Mouse (Mus musculus): Measurements from ENCODE around the gene Zfp629. TPM values are rescaled to one million over a fixed set of nuclear protein-coding genes. Genes with fewer than 3 reads are reported as not detected.

Gene Zfp629
- total and polyA plus RNA-seq, 3 experiments = 10.8 to 12.6 TPM; not detected in 1

DNA sequence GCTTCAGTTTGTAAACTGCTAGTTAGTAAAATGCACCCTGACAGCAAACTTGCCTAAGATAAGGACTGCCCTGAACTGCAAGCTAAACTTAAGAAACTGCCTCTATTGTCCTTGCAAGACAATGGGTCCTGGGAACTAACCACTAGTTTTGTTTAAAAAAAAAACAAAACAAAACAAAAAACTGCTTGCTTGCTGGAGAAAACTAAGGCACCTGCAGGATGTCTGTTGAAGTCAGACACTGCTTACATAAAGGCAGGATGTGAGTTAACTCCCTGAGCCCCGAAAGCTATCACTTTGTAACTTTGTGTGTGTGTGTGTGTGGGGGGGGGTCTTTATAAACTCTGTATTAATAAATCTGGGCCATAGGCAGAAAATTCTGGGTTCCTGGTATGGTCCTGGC lies 1.3 kb upstream of the Zfp629 start:
- Histone ChIP-seq H3K4me3 (ENCODE audit: control insufficient read depth in 1 of 2, insufficient read depth in 1 of 2, low read depth in 2 of 2, low read length in 2 of 2) (no peak overlapping the region), H3K79me2 (ENCODE audit: control insufficient read depth, insufficient read depth, low read length, poor library complexity) (peaks cover 23% of the 10 kb centered on the region), H3K9ac (ENCODE audit: control insufficient read depth, low read depth, low read length, poor library complexity, severe bottlenecking) (no peak overlapping the region), H3K36me3 (ENCODE audit: control insufficient read depth in 1 of 2, insufficient read depth in 2 of 2, low read length in 2 of 2) (peaks cover 0 to 8% of the 10 kb centered on the region in 2 experiments; a peak in 2 of 4 replicates), H3K9me3 (replicated peaks; ENCODE audit: insufficient read depth, low read length) (no peaks in the 10 kb centered on the region), H3K4me1 (ENCODE audit: control insufficient read depth in 1 of 2, insufficient read depth in 2 of 2, low read length in 2 of 2) (peaks cover 0 to 16% of the 10 kb centered on the region in 2 experiments; a peak in 3 of 4 replicates), H3K27ac (ENCODE audit: control insufficient read depth, low read depth, low read length) (no peak overlapping the region), H3K27me3 (ENCODE audit: control insufficient read depth in 1 of 2, insufficient read depth in 2 of 2, low read length in 2 of 2) (no peaks in the 10 kb centered on the region)
- no peak for TF ChIP-seq POLR2AphosphoS5 (IDR thresholded peaks at IDR 0.05; ENCODE audit: borderline replicate concordance, low read depth, low read length)
- TF ChIP-seq MYB (IDR thresholded peaks at IDR 0.05; ENCODE audit: low read depth, low read length) = no peak
- no peak for TF ChIP-seq ELF1 (IDR thresholded peaks at IDR 0.05; ENCODE audit: low read depth, low read length)
- TF ChIP-seq ZNF384 (IDR thresholded peaks at IDR 0.05; ENCODE audit: low read depth, low read length) = no peak
- no peak for TF ChIP-seq MAZ (IDR thresholded peaks at IDR 0.05; ENCODE audit: low read depth, low read length)
- TF ChIP-seq MXI1 (IDR thresholded peaks at IDR 0.05; ENCODE audit: low read depth, low read length) = no peak
- TF ChIP-seq BHLHE40 (IDR thresholded peaks at IDR 0.05; ENCODE audit: borderline replicate concordance, low read depth, low read length) = no peak
- TF ChIP-seq RCOR1 (IDR thresholded peaks at IDR 0.05; ENCODE audit: low read depth, low read length) = no peak
- no peak for TF ChIP-seq MAX (IDR thresholded peaks at IDR 0.05; ENCODE audit: low read length)
- TF ChIP-seq HCFC1 (IDR thresholded peaks at IDR 0.05; ENCODE audit: low read depth, low read length) = no peak
- no peak for TF ChIP-seq MAFK (IDR thresholded peaks at IDR 0.05; ENCODE audit: borderline replicate concordance, low read depth, low read length)
- TF ChIP-seq ZC3H11A (IDR thresholded peaks at IDR 0.05; ENCODE audit: low read depth, low read length) = no peak
- no peak for TF ChIP-seq SMC3 (IDR thresholded peaks at IDR 0.05; ENCODE audit: low read depth, low read length)
- TF ChIP-seq MEF2A (IDR thresholded peaks at IDR 0.05; ENCODE audit: extremely low read depth, insufficient replicate concordance, low read depth, low read length, poor library complexity, severe bottlenecking) = no peak
- DNase-seq (ENCODE audit: low read depth, low spot score) = no peak

- DNase-seq (ENCODE audit: low read depth, low spot score) = no peak
These were observed 739 bp upstream of the Zfp629 start for GRCm38 (mm10) chr7:127616336-127616735.

More at GRCm38 (mm10) chr7:127616336-127616735, 739 bp upstream of the Zfp629 start:
- H3K9ac ChIP-seq (ENCODE audit: control insufficient read depth, low read depth, low read length, poor library complexity, severe bottlenecking) = no peak overlapping the region
- H3K36me3 ChIP-seq (ENCODE audit: control insufficient read depth in 1 of 2, insufficient read depth in 2 of 2, low read length in 2 of 2) = peaks cover 0 to 8% of the 10 kb centered on the region in 2 experiments; a peak in 2 of 4 replicates
- TF ChIP-seq ZNF384 (IDR thresholded peaks at IDR 0.05; ENCODE audit: low read depth, low read length) (no peak), SMC3 (IDR thresholded peaks at IDR 0.05; ENCODE audit: low read depth, low read length) (no peak), MAFK (IDR thresholded peaks at IDR 0.05; ENCODE audit: borderline replicate concordance, low read depth, low read length) (no peak), ELF1 (IDR thresholded peaks at IDR 0.05; ENCODE audit: low read depth, low read length) (no peak), BHLHE40 (IDR thresholded peaks at IDR 0.05; ENCODE audit: borderline replicate concordance, low read depth, low read length) (no peak), CHD1 (IDR thresholded peaks at IDR 0.05; ENCODE audit: low read depth, low read length) (no peak), GATA1 (IDR thresholded peaks at IDR 0.05; ENCODE audit: low read depth, low read length) (no peak), NELFE (IDR thresholded peaks at IDR 0.05; ENCODE audit: low read depth, low read length) (no peak), ZMIZ1 (IDR thresholded peaks at IDR 0.05; ENCODE audit: low read depth, low read length) (no peak), HCFC1 (IDR thresholded peaks at IDR 0.05; ENCODE audit: low read depth, low read length) (no peak), USF2 (IDR thresholded peaks at IDR 0.05; ENCODE audit: borderline replicate concordance in 1 of 2, insufficient read depth in 1 of 2, low read depth in 1 of 2, low read length in 2 of 2) (no peak), RCOR1 (IDR thresholded peaks at IDR 0.05; ENCODE audit: low read depth, low read length) (no peak), MYB (IDR thresholded peaks at IDR 0.05; ENCODE audit: low read depth, low read length) (no peak), MXI1 (IDR thresholded peaks at IDR 0.05; ENCODE audit: low read depth, low read length) (no peak), MEF2A (IDR thresholded peaks at IDR 0.05; ENCODE audit: extremely low read depth, insufficient replicate concordance, low read depth, low read length, poor library complexity, severe bottlenecking) (no peak), POLR2AphosphoS5 (IDR thresholded peaks at IDR 0.05; ENCODE audit: borderline replicate concordance, low read depth, low read length) (no peak), ETS1 (IDR thresholded peaks at IDR 0.05; ENCODE audit: low read depth, low read length) (no peak)
- H3K79me2 ChIP-seq (ENCODE audit: control insufficient read depth, insufficient read depth, low read length, poor library complexity) = peaks cover 23% of the 10 kb centered on the region
- no peak overlapping the region for H3K4me3 ChIP-seq (ENCODE audit: control insufficient read depth in 1 of 2, insufficient read depth in 1 of 2, low read depth in 2 of 2, low read length in 2 of 2)
- no peak overlapping the region for H3K27ac ChIP-seq (ENCODE audit: control insufficient read depth, low read depth, low read length)
- H3K9me3 ChIP-seq (replicated peaks; ENCODE audit: insufficient read depth, low read length) = no peaks in the 10 kb centered on the region
- H3K4me1 ChIP-seq (ENCODE audit: control insufficient read depth in 1 of 2, insufficient read depth in 2 of 2, low read length in 2 of 2) = peaks cover 0 to 16% of the 10 kb centered on the region in 2 experiments; a peak in 3 of 4 replicates
- H3K27me3 ChIP-seq (ENCODE audit: control insufficient read depth in 1 of 2, insufficient read depth in 2 of 2, low read length in 2 of 2) = no peaks in the 10 kb centered on the region
